Mouse (Mus musculus) stomach, embryonic 15.5 days (tissue): ENCODE results near the gene Gm45623. TPM values are rescaled to one million over a fixed set of nuclear protein-coding genes. Genes with fewer than 3 reads are reported as not detected.

ENCODE experiments used
- ATAC-seq: fragments of 200-750 bp; cut with Nextera tagmentation; 2 replicates; pipeline ENCODE4 v1.8.0; 2017; ENCODE audit warnings: low read depth, moderate number of reproducible peaks, moderate TSS enrichment; ENCODE audit not compliant: insufficient read depth, low FRiP score
- H3K27ac ChIP-seq: fragments of 300-500 bp; sonication (generic); 2 replicates; pipeline ENCODE4 v1.5.1; 2015; ENCODE audit warnings: mild to moderate bottlenecking, inconsistent platforms
- H3K27me3 ChIP-seq: fragments of 300-500 bp; sonication (generic); replicated peaks from 2 replicates; pipeline ENCODE4 v1.6.1; 2015; ENCODE audit warnings: inconsistent platforms
- H3K36me3 ChIP-seq: fragments of 300-500 bp; sonication (generic); 2 replicates; pipeline ENCODE4 v1.6.1; 2015; ENCODE audit warnings: inconsistent platforms
- H3K4me1 ChIP-seq: fragments of 300-500 bp; sonication (generic); 2 replicates; pipeline ENCODE4 v1.6.1; 2015; ENCODE audit warnings: inconsistent platforms
- H3K4me2 ChIP-seq: fragments of 300-500 bp; sonication (generic); 2 replicates; pipeline ENCODE4 v1.6.1; 2015; ENCODE audit warnings: mild to moderate bottlenecking, inconsistent platforms
- H3K4me3 ChIP-seq: fragments of 300-500 bp; sonication (generic); replicated peaks from 2 replicates; pipeline ENCODE4 v1.5.1; 2015; ENCODE audit warnings: inconsistent platforms
- H3K9ac ChIP-seq: fragments of 300-500 bp; sonication (generic); 2 replicates; pipeline ENCODE4 v1.6.1; 2015; ENCODE audit warnings: inconsistent platforms
- H3K9me3 ChIP-seq: fragments of 300-500 bp; sonication (generic); 2 replicates; pipeline ENCODE4 v1.6.1; 2016; ENCODE audit warnings: inconsistent platforms
- WGBS: fragments of 180-500 bp; shearing (Covaris S2); methylation state at CpG from one replicate; pipeline ENCODE4 v1.1.7; 2015; 5-methylcytosine and 5-hydroxymethylcytosine counted together
- polyA plus RNA-seq: library from polyadenylated mRNA; unstranded; fragments of >200 nt; fragmentation: Nextera tagmentation; extraction: Ambion mirVana; gene quantifications from 2 replicates; pipeline ENCODE4 v1.2.1, GENCODE M21; 2015

Gene Gm45623
- polyA plus RNA-seq, 1 experiment from 2014 or later, result 4.0 TPM

DNA sequence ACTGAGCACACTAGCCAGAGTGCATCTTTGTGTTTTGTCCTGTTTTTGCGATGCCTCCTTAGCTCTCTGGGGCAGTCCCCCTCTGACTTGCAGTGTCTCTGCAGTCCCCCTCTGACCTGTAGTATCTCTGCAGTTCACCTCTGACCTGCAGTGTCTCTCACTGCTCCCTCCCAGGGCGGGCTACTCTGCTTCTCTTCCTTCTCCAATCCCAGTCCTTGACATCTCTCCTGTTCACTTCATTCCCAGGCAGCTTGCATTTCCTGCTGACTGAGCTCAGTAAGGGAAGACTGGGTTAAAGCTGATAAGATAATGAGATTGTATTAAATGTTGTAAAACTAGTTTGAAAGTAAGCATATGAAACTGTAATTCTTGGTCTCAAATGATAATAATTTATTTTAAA, 43.0 kb downstream of the Gm45623 start:
- Histone ChIP-seq H3K4me1 (peaks cover 22% of the 10 kb centered on the region), H3K9me3 (no peaks in the 10 kb centered on the region), H3K27me3 (no peaks in the 10 kb centered on the region), H3K4me2 (no peak overlapping the region), H3K27ac (no peak overlapping the region), H3K4me3 (no peak overlapping the region), H3K36me3 (no peaks in the 10 kb centered on the region), H3K9ac (no peak overlapping the region)
- WGBS, result 53% methylated on average over 2 of the region's 2 CpGs
- no peak for ATAC-seq

DNA sequence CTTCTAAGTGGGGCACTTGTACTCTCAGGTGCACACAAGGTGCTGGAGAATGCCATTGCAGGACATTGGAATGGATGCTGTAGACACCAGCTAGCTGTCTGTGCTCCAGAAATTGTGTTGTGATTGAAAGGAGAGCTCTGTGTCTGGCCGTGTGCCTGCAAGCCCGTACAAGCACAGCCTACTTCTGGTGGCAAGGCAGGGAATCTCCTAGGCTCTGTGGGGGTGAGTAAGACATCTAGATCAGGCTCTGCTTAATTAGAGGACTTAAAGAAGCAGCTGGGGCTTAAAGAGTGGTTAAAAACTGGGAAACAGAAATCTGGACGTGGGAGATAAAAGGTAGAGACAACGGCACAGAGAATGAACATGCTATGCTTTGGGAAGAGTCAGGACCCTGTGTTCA, 46.0 kb downstream of the Gm45623 start:
- H3K36me3 ChIP-seq, result no peaks in the 10 kb centered on the region
- H3K27me3 ChIP-seq, result no peaks in the 10 kb centered on the region
- no peak for ATAC-seq
- H3K4me1 ChIP-seq, result peaks cover 36% of the 10 kb centered on the region
- H3K4me2 ChIP-seq, result no peak overlapping the region
- 70% methylated on average over 4 of the region's 4 CpGs for WGBS
- no peaks in the 10 kb centered on the region for H3K9me3 ChIP-seq
- H3K27ac ChIP-seq, result no peak overlapping the region
- no peak overlapping the region for H3K9ac ChIP-seq
- H3K4me3 ChIP-seq, result no peak overlapping the region

DNA sequence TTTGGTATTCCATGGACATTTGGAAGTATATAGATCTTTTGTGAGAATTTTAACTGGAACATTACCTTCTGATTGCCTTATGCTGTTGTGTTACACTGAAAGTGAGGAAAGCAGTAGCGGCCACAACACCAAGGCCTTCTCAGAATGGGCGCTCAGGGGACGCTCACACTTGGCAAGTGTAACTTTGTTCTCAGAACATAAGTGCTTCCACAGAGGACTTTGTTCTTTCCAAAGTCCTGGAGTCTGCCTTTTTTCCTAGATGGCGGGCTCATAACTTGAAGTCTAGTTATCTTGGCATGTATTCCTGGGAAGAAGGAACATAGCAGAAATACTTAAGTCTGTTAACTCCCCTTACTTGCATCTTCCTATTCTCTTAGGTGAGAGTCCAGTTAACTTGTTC, 46.5 kb downstream of the Gm45623 start:
- Histone ChIP-seq H3K27ac (no peak overlapping the region), H3K27me3 (no peaks in the 10 kb centered on the region), H3K36me3 (no peaks in the 10 kb centered on the region), H3K4me3 (no peak overlapping the region), H3K9ac (no peak overlapping the region), H3K9me3 (no peaks in the 10 kb centered on the region), H3K4me2 (no peak overlapping the region), H3K4me1 (peaks cover 39% of the 10 kb centered on the region)
- no peak for ATAC-seq
- WGBS, result 92% methylated on average over 4 of the region's 4 CpGs

DNA sequence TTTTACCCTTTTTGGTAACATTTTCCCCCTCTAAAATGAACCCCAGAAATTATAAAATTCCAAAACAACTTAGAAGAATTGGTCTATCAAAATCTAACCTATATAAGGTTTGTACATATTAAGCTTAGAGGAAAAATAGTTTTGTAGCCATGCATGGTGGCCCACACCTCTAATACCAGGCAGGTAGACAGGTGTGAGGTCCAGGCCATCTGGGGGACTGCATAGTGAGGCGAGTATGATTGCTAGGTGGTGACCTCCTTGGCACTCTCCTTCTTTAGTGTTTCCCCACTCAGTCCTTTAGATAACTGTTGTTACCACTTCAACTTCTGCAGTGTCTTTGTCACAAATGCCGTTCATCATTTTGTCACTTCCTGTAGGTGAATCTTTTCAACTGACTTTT, 49.0 kb downstream of the Gm45623 start:
- Histone ChIP-seq H3K36me3 (no peaks in the 10 kb centered on the region), H3K4me1 (peaks cover 35% of the 10 kb centered on the region), H3K9ac (no peak overlapping the region), H3K9me3 (no peaks in the 10 kb centered on the region), H3K4me2 (peak overlapping the region; percentile 55), H3K4me3 (peak overlapping the region; percentile 76), H3K27ac (peak overlapping the region; percentile 99), H3K27me3 (no peaks in the 10 kb centered on the region)
- 52% methylated on average over 2 of the region's 2 CpGs for WGBS
- ATAC-seq, result no peak

DNA sequence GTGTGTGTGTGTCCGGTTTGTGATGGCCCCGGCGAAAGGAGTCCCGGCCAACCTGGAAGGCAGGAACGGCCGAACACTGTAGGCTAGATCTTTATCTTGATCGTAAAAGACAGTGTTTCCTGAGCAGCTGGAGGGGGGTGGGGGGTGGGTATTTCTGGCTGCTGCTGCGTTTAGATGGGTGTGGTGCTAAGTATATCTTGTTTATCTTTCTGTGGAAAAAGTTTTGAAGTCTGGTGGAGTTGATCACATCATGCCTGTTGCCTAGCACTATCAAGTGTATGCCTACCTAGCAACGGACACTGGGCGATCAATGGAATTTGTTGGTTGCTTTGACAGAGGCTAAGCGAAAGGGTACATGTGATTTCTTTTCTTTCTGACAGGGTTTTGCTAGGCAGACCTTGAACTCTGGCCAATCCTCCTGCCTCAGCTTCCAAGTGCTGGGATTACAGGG, 49.7 kb downstream of the Gm45623 start:
- Histone ChIP-seq H3K27ac (peak overlapping the region; percentile 99), H3K4me3 (peak overlapping the region; percentile 76), H3K27me3 (no peaks in the 10 kb centered on the region), H3K9me3 (no peaks in the 10 kb centered on the region), H3K36me3 (no peaks in the 10 kb centered on the region), H3K9ac (peak overlapping the region; percentile 92), H3K4me2 (peak overlapping the region; percentile 55), H3K4me1 (peaks cover 34% of the 10 kb centered on the region)
- peak; percentile 29; the same call in 1 of the 2 replicates for ATAC-seq
- under 1% methylated on average over 11 of the region's 11 CpGs for WGBS

DNA sequence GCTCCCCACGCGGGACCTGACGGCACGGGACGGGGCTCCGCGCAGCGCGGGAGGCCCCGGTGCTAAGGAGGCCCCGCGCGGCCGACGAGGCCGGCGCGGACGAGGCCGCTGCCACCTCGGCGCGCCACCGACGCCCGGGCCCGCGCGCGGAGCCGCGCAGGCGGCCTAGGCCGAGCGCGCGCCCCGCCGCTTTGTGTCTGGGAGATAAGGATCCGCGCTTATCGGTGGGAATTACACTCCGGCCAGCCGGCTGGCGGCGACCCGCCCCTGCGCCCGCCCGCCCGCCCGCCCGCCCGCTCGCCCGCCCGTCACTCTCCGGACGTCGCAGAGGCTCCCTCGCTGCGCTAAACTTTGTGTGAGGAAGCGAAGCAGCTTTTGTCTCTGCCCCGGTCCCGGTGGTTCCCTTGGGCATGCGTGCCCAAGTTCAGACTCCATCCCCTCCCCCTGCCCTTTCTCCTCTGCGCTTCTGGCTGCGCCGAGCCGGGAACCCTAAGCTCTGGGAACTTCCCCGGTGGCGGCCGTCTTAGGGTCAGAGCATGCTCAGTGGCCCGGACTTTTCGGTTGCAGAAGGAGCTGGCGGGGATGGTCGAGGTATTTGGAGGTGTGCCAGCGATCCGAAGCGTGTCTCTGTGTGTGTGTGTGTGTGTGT, 50.3 kb downstream of the Gm45623 start:
- under 1% methylated on average over 80 of the region's 80 CpGs for WGBS
- ATAC-seq, result peak; percentile 69
- peaks cover 34% of the 10 kb centered on the region for H3K4me1 ChIP-seq

DNA sequence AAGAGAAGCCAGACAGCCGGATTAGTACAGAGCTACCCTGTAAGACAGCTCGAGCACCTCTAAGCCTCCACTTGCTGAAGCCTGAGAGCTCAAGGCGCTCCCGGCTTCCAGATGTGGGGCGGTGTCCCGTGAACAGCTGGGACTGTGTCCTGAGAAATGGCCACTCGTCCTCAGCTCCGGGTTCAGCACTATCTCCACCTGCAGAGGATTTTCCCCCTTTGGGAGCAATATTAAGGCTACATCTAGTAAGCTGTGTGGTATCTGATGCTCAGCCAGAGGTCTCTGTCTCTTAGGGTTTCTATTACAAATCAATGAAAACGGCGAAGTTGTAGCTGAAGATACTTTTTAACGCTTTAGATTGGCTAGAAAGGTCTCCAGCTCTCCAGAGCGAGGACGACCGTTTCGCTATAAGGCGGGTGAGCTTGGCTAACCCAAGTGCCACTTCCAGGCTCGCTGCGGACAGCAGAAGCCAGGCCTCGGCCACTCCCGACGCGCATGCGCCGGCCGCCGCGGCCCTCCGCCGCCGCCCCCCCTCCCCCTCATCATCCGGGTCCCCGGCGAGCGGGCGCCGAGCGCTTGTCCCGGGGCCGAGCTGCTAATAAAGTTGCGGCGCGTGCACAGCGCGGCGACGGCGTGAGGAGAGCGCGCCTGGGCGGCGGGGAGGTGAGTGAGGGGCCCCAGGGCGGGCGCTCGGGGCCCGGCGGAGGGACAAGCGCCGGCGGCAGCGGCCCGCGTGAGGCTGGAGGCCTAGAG, 51.0 kb downstream of the Gm45623 start, which contains the start of gene Smad5:
Smad5 (plus strand) TSS at position 542 of the 753 bp plus-strand sequence.
- peak; percentile 81 for ATAC-seq
- WGBS, result 2% methylated on average over 62 of the region's 62 CpGs
- Histone ChIP-seq H3K27ac (peak within 1 kb of the TSS; percentile 99), H3K9ac (peak within 1 kb of the TSS; percentile 92), H3K36me3 (no peaks in the 10 kb centered on the region), H3K4me1 (peaks cover 36% of the 10 kb centered on the region), H3K27me3 (no peaks in the 10 kb centered on the region), H3K4me3 (peak within 1 kb of the TSS; percentile 76), H3K9me3 (no peaks in the 10 kb centered on the region), H3K4me2 (peak within 1 kb of the TSS; percentile 55)

More for the DNA sequence above, 50.3 kb downstream of the Gm45623 start:
- Histone ChIP-seq H3K9me3 (no peaks in the 10 kb centered on the region), H3K36me3 (no peaks in the 10 kb centered on the region), H3K9ac (peak overlapping the region; percentile 92), H3K4me2 (peak overlapping the region; percentile 55), H3K27ac (peak overlapping the region; percentile 99), H3K4me3 (peak overlapping the region; percentile 76), H3K27me3 (no peaks in the 10 kb centered on the region)

Other genes with a start within 250 kb of the Gm45623 start
- 1.6 and 2.5 TPM in 2 replicates for gene Fbxl21, start 231.4 kb downstream of the Gm45623 start, polyA plus RNA-seq
- gene Lect2, start 205.3 kb downstream of the Gm45623 start, polyA plus RNA-seq, result 6.6 and 9.4 TPM in 2 replicates
- 158 and 165 TPM in 2 replicates for gene Tgfbi, start 144.3 kb downstream of the Gm45623 start, polyA plus RNA-seq
- gene Smad5, start 50.8 kb downstream of the Gm45623 start, polyA plus RNA-seq, result 23.5 and 25.6 TPM in 2 replicates
- 0.12 and 0.26 TPM in 2 replicates for gene Trpc7, start 142.2 kb upstream of the Gm45623 start, polyA plus RNA-seq